Mouse (Mus musculus): ENCODE data around the gene Gm20708.

GRCm38 (mm10) chr11:117772352-117772751 lies 37.1 kb upstream of the Gm20708 start:
- TF ChIP-seq CTCF (IDR thresholded peaks at IDR 0.05; ENCODE audit: borderline replicate concordance, control insufficient read depth, extremely low read depth, insufficient read depth, low read length, poor library complexity), result no peak
- no peak for TF ChIP-seq POLR2A (IDR thresholded peaks at IDR 0.05; ENCODE audit: control insufficient read depth, extremely low read depth, insufficient read depth, low read length, poor library complexity)

Measured in thymus, adult 2 months (tissue).